Mouse (Mus musculus) liver, adult 2 months (tissue): ENCODE data around the gene C2cd2l. TPM values are rescaled to one million over a fixed set of nuclear protein-coding genes. Genes with fewer than 3 reads are reported as not detected.

Source experiments
- DNase-seq: peaks from one replicate; pipeline ENCODE4 v3.0.0-alpha.2; 2011; ENCODE audit warnings: low read depth, low spot score; ENCODE audit errors: extremely low read depth
- H3K27ac ChIP-seq: fragments of 200-500 bp; replicated peaks from 2 replicates; pipeline ENCODE4 v1.5.1; 2012; ENCODE audit warnings: low read depth, mild to moderate bottlenecking, control low read depth, inconsistent platforms, low read length; ENCODE audit not compliant: insufficient read depth
- H3K27me3 ChIP-seq: fragments of 200-500 bp; 2 replicates; pipeline ENCODE4 v1.6.1; 2012; ENCODE audit warnings: mild to moderate bottlenecking, moderate library complexity, low read length, inconsistent platforms; ENCODE audit not compliant: control insufficient read depth, insufficient read depth
- H3K36me3 ChIP-seq: fragments of 200-500 bp; 2 replicates; pipeline ENCODE4 v1.6.1; 2012; ENCODE audit warnings: low read length, inconsistent platforms; ENCODE audit not compliant: control insufficient read depth, insufficient read depth
- H3K4me1 ChIP-seq: fragments of 200-500 bp; 2 replicates; pipeline ENCODE4 v1.6.1; 2011; ENCODE audit warnings: low read length; ENCODE audit not compliant: control insufficient read depth, insufficient read depth
- H3K4me3 ChIP-seq: fragments of 200-500 bp; 2 replicates; pipeline ENCODE4 v1.5.1; 2011; ENCODE audit warnings: low read depth, mild to moderate bottlenecking, control low read depth, low read length, moderate library complexity; ENCODE audit not compliant: insufficient read depth
- H3K79me2 ChIP-seq: fragments of 200-500 bp; 2 replicates; pipeline ENCODE4 v1.6.1; 2012; ENCODE audit warnings: inconsistent platforms, mild to moderate bottlenecking, low read length, moderate library complexity; ENCODE audit not compliant: control insufficient read depth, insufficient read depth
- H3K9ac ChIP-seq: fragments of 200-500 bp; 2 replicates; pipeline ENCODE4 v1.6.1; 2012; ENCODE audit warnings: low read depth, mild to moderate bottlenecking, control low read depth, inconsistent platforms, low read length
- CTCF ChIP-seq: fragments of 200-500 bp; IDR thresholded peaks from 2 replicates; pipeline ENCODE4 v1.5.1; 2011; ENCODE audit warnings: low read depth, low read length, control low read depth
- POLR2A ChIP-seq: fragments of 200-500 bp; IDR thresholded peaks from 2 replicates; pipeline ENCODE4 v1.6.1; 2011; ENCODE audit warnings: low read length, control low read depth; ENCODE audit not compliant: insufficient read depth; ENCODE audit errors: extremely low read depth
- WGBS: fragments of 180-500 bp; shearing (Covaris S2); methylation state at CpG from one replicate; pipeline ENCODE4 v1.1.7; 2018; 5-methylcytosine and 5-hydroxymethylcytosine counted together
- polyA plus RNA-seq: library from polyadenylated mRNA; depleted of rRNA; stranded (reverse); fragments of >200 nt; gene quantifications from 2 replicates; pipeline ENCODE4 v1.2.3, GENCODE M21; 2012
- total RNA-seq: library from RNA; depleted of rRNA; stranded (reverse); fragments of >200 nt; gene quantifications from 2 replicates; pipeline ENCODE4 v1.2.3, GENCODE M21; 2014

C2cd2l gene
- total and polyA plus RNA-seq, 2 experiments = 5.2 to 60.9 TPM

DNA sequence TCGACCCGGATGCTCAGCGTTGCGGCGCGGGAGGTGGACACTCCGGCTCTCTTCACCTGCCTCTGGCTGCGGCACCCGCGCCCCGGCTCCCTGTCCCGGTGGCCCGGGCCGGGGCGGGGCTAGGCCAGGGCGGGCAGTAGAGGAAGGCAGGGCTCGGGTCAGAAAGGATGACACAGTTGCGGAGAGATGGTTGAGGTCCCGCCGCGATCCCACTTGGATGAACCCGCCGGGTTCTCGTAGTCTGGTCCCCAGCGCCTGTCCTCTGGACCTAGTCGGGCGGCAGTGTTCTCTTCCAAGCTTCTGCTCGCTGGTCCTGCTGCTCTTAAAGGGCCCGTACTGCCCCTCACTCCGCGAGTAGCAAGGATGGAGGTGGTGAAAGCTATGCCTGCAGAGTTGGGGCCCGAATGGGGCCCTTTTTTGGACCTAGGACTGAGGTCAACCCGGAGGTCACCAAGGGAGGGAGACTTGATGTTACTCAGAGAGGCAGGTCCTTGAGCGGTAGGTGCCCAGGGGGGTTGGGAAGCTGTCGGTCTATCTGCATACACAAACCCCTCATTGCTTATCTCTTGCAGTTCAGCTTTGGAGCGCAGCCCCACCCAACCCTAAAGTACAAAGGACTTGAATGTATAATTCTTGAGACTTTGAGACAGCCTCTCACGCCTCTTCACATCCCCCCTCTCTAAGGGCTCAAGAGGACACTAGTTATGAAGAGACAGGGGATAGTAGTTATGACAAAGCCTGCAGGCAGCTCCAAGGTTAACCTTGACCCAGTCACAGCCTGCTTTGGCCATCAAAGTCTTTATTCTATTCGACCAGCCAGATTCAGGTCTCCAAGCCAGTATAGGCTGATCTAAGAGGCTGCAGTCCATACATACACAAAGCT is 31.8 kb downstream of the C2cd2l start, which contains the start of gene Abcg4:
Gene Abcg4 (minus strand): TSS at position 540 of the 883 bp plus-strand sequence.
- H3K36me3 ChIP-seq = 0 out of 2 replicates have a peak, but pooled peaks cover 2% of the 10 kb centered on the region
- peaks cover 4% of the 10 kb centered on the region; the same call in 1 of the 2 replicates for H3K4me1 ChIP-seq
- H3K79me2 ChIP-seq = no peaks in the 10 kb centered on the region
- peaks cover 13% of the 10 kb centered on the region for H3K27me3 ChIP-seq
- DNase-seq = no peak
- peak within 1 kb of the TSS; percentile 14; the same call in 1 of the 2 replicates for H3K9ac ChIP-seq
- WGBS = 3% methylated on average over 38 of the region's 38 CpGs
- TF ChIP-seq CTCF (no peak), POLR2A (no peak)
- H3K27ac ChIP-seq = no peak within 1 kb of the TSS
- peak within 1 kb of the TSS; percentile 31; the same call in 1 of the 2 replicates for H3K4me3 ChIP-seq

GRCm38 (mm10) chr9:44287401-44288075 is 32.5 kb downstream of the C2cd2l start:
- H3K9ac ChIP-seq = peak overlapping the region; percentile 14; the same call in 1 of the 2 replicates
- H3K4me1 ChIP-seq = peaks cover 4% of the 10 kb centered on the region; the same call in 1 of the 2 replicates
- H3K36me3 ChIP-seq = 0 out of 2 replicates have a peak, but pooled peaks cover 2% of the 10 kb centered on the region
- no peak overlapping the region for H3K27ac ChIP-seq
- TF ChIP-seq CTCF (no peak), POLR2A (no peak)
- peak overlapping the region; percentile 31; the same call in 1 of the 2 replicates for H3K4me3 ChIP-seq
- no peak for DNase-seq
- H3K79me2 ChIP-seq = no peaks in the 10 kb centered on the region
- peaks cover 13% of the 10 kb centered on the region for H3K27me3 ChIP-seq
- WGBS = 10% methylated on average over 45 of the region's 47 CpGs

DNA sequence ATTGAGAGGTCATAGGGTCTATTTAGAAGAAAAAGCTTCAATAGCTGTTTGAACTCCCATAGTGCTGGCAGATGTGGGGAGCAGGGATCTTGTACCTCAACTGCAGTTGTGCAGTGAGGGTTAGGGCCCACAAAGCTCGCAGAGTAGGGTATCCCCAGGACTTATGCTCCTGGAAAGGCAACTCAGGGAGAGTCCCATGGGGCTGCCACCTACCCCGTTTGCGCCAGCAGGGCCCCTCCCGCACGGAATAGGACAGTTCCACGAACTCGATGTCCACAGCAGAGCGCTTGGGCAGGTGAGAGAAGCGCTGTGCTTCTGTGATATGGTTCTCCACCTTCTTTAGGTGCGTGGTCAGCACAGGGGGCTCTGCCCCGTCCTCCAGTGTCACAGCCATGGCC is 33.1 kb downstream of the C2cd2l start:
- no peak for DNase-seq
- H3K79me2 ChIP-seq = no peaks in the 10 kb centered on the region
- H3K27ac ChIP-seq = no peak overlapping the region
- H3K9ac ChIP-seq = no peak overlapping the region
- TF ChIP-seq POLR2A = no peak
- peaks cover 13% of the 10 kb centered on the region for H3K27me3 ChIP-seq
- 40% methylated on average over 11 of the region's 11 CpGs for WGBS
- no peak overlapping the region for H3K4me3 ChIP-seq
- H3K4me1 ChIP-seq = peaks cover 4% of the 10 kb centered on the region; the same call in 1 of the 2 replicates
- no peaks in the 10 kb centered on the region for H3K36me3 ChIP-seq

GRCm38 (mm10) chr9:44286256-44286850 is 33.7 kb downstream of the C2cd2l start:
- TF ChIP-seq CTCF = no peak
- no peak for TF ChIP-seq POLR2A
- Histone ChIP-seq H3K36me3 (no peaks in the 10 kb centered on the region), H3K9ac (no peak overlapping the region), H3K27me3 (peaks cover 13% of the 10 kb centered on the region), H3K4me3 (no peak overlapping the region), H3K79me2 (no peaks in the 10 kb centered on the region), H3K4me1 (peaks cover 4% of the 10 kb centered on the region; the same call in 1 of the 2 replicates), H3K27ac (no peak overlapping the region)
- DNase-seq = no peak
- WGBS = 25% methylated on average over 6 of the region's 6 CpGs

GRCm38 (mm10) chr9:44283183-44283582 is 36.9 kb downstream of the C2cd2l start:
- Histone ChIP-seq H3K27ac (no peak overlapping the region), H3K36me3 (no peaks in the 10 kb centered on the region), H3K4me3 (no peak overlapping the region), H3K4me1 (0 out of 2 replicates have a peak, but pooled peaks cover 4% of the 10 kb centered on the region), H3K79me2 (no peaks in the 10 kb centered on the region), H3K27me3 (peaks cover 13% of the 10 kb centered on the region), H3K9ac (no peak overlapping the region)
- no peak for TF ChIP-seq CTCF
- TF ChIP-seq POLR2A = no peak
- DNase-seq = no peak
- WGBS = 69% methylated on average over 5 of the region's 5 CpGs
